Mouse (Mus musculus) regulatory T cell (primary cell): Measurements from ENCODE around the gene Fastkd2.

Source experiments
- in situ Hi-C: fragments of 300-600 bp; cut with MboI, MseI; formaldehyde crosslinking; loops from one replicate; pipeline ENCODE4 v1.15.1; 2025; ENCODE audit warnings: high pct_unique_total_duplicates

Gene Fastkd2

GRCm38 (mm10) chr1:63730240-63730771 is at the start of gene Fastkd2, which contains the start of gene Mdh1b:
Fastkd2 (plus strand) TSS chr1:63730614.
Mdh1b (minus strand) TSS chr1:63730318.
- in situ Hi-C loops = no loop called here

GRCm38 (mm10) chr1:63686827-63687226 is 43.6 kb upstream of the Fastkd2 start, which contains the start of gene Dytn:
Dytn (minus strand) TSS chr1:63686927.
- in situ Hi-C loops = no loop called here

- in situ Hi-C loops = no loop called here
Observed at GRCm38 (mm10) chr1:63696861-63697260, 33.6 kb upstream of the Fastkd2 start.

GRCm38 (mm10) chr1:63705733-63706132 is 24.7 kb upstream of the Fastkd2 start:
- in situ Hi-C loops = no loop called here

GRCm38 (mm10) chr1:63708876-63709275 is 21.5 kb upstream of the Fastkd2 start:
- in situ Hi-C loops = no loop called here

GRCm38 (mm10) chr1:63720161-63720560 is 10.3 kb upstream of the Fastkd2 start:
- in situ Hi-C loops = no loop called here

GRCm38 (mm10) chr1:63729796-63730195 is 618 bp upstream of the Fastkd2 start:
- in situ Hi-C loops = no loop called here

- in situ Hi-C loops = no loop called here
Observed at GRCm38 (mm10) chr1:63756005-63756404, 25.6 kb downstream of the Fastkd2 start.

- in situ Hi-C loops = no loop called here
Observed at GRCm38 (mm10) chr1:63763212-63763694, 32.8 kb downstream of the Fastkd2 start.

- in situ Hi-C loops = no loop called here
Observed at GRCm38 (mm10) chr1:63763881-63764386, 33.5 kb downstream of the Fastkd2 start.

GRCm38 (mm10) chr1:63764395-63764794 is 34.0 kb downstream of the Fastkd2 start:
- in situ Hi-C loops = no loop called here

GRCm38 (mm10) chr1:63768112-63768511 is 37.7 kb downstream of the Fastkd2 start:
- in situ Hi-C loops = no loop called here

GRCm38 (mm10) chr1:63769167-63769566 is 38.8 kb downstream of the Fastkd2 start, which contains the start of gene 4933402D24Rik:
4933402D24Rik (minus strand) TSS chr1:63769267.
- in situ Hi-C loops = no loop called here

GRCm38 (mm10) chr1:63770309-63770708 is 39.9 kb downstream of the Fastkd2 start:
- in situ Hi-C loops = no loop called here

GRCm38 (mm10) chr1:63776396-63776795 is 46.0 kb downstream of the Fastkd2 start:
- in situ Hi-C loops = no loop called here

- in situ Hi-C loops = no loop called here
Observed at GRCm38 (mm10) chr1:63776902-63777630, 46.7 kb downstream of the Fastkd2 start.

- in situ Hi-C loops = no loop called here
Observed at GRCm38 (mm10) chr1:63794326-63794725, 63.9 kb downstream of the Fastkd2 start.
